Mouse (Mus musculus) liver, adult 2 months (tissue): ENCODE results near the gene Rnf144b.

ENCODE experiments used
- CTCF ChIP-seq: fragments of 200-500 bp; IDR thresholded peaks from 2 replicates; pipeline ENCODE4 v1.5.1; 2011; ENCODE audit warnings: low read depth, low read length, control low read depth
- POLR2A ChIP-seq: fragments of 200-500 bp; IDR thresholded peaks from 2 replicates; pipeline ENCODE4 v1.6.1; 2011; ENCODE audit warnings: low read length, control low read depth; ENCODE audit not compliant: insufficient read depth; ENCODE audit errors: extremely low read depth

DNA sequence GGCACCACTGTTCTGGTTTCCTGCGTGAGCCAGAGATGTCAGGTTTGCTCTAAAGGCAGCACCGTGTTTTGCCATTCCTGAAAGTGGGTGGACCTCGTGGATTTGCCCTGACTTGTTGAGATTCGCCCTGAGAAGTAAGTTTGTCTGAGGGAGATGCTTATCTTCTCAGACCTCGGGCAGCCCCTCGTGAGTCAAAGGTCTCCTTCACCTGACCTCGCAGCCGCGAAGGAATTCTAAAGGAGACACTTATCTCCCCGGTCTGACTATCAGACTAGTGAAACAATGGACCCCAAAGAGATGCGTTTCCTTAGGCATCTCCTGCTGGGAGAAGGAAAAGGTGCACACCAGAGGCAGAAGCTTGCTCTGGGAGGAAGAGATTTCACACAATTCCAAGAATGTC is 46.0 kb downstream of the Rnf144b start:
- TF ChIP-seq POLR2A, result no peak
- TF ChIP-seq CTCF, result no peak
